Mouse (Mus musculus): ENCODE measurements at regions not wholly inside any gene's neighbourhood (a gene's known extent, or its start where the extent isn't known, plus 50 kb on each side); places are given as distances from the start of the nearest gene placed in this dataset.
"Not testable (repeated sequence)": the region's sequence is repeated elsewhere in the genome, so short reads cannot be mapped to it uniquely, and the experiment has no call there.

- DNase-seq (ENCODE audit: inconsistent age in 2 of 2, low spot score in 1 of 2): no peak
These were observed 605.1 kb downstream of the Gm4340 start for GRCm38 (mm10) chr10:104798816-104799393.

- no peak for DNase-seq (ENCODE audit: inconsistent age in 2 of 2, low spot score in 1 of 2)
These were observed 611.0 kb downstream of the Gm4340 start for GRCm38 (mm10) chr10:104804849-104805248.

- no peak for DNase-seq (ENCODE audit: inconsistent age in 2 of 2, low spot score in 1 of 2)
These were observed 624.4 kb downstream of the Gm4340 start for GRCm38 (mm10) chr10:104818252-104818651.

GRCm38 (mm10) chr10:104851821-104852220 is 658.0 kb downstream of the Gm4340 start:
- DNase-seq (ENCODE audit: inconsistent age in 2 of 2, low spot score in 1 of 2): no peak

- peak in 1 of 2 experiments; percentile 19 for DNase-seq (ENCODE audit: inconsistent age in 2 of 2, low spot score in 1 of 2)
These were observed 659.3 kb downstream of the Gm4340 start for GRCm38 (mm10) chr10:104853111-104853510.

GRCm38 (mm10) chr10:104878246-104878645 is 684.4 kb downstream of the Gm4340 start:
- DNase-seq (ENCODE audit: inconsistent age in 2 of 2, low spot score in 1 of 2): no peak

- DNase-seq (ENCODE audit: inconsistent age in 2 of 2, low spot score in 1 of 2): no peak
These were observed 660.0 kb downstream of the Tmtc2 start for GRCm38 (mm10) chr10:104914201-104914600.

- no peak for DNase-seq (ENCODE audit: inconsistent age in 2 of 2, low spot score in 1 of 2)
These were observed 658.7 kb downstream of the Tmtc2 start for GRCm38 (mm10) chr10:104915521-104915920.

- no peak for DNase-seq (ENCODE audit: inconsistent age in 2 of 2, low spot score in 1 of 2)
These were observed 637.6 kb downstream of the Tmtc2 start for GRCm38 (mm10) chr10:104936660-104937059.

- no peak for DNase-seq (ENCODE audit: inconsistent age in 2 of 2, low spot score in 1 of 2)
These were observed 627.9 kb downstream of the Tmtc2 start for GRCm38 (mm10) chr10:104946372-104946771.

GRCm38 (mm10) chr10:104948821-104949220 is 625.4 kb downstream of the Tmtc2 start:
- DNase-seq (ENCODE audit: inconsistent age in 2 of 2, low spot score in 1 of 2): not testable (repeated sequence)

- no peak for DNase-seq (ENCODE audit: inconsistent age in 2 of 2, low spot score in 1 of 2)
These were observed 605.8 kb downstream of the Tmtc2 start for GRCm38 (mm10) chr10:104968381-104968908.
